Mouse (Mus musculus): ENCODE data around the gene Rraga.

- no peak for TF ChIP-seq POLR2A (IDR thresholded peaks at IDR 0.05; ENCODE audit: low read depth, low read length)
- no peak for TF ChIP-seq CTCF (conservative IDR thresholded peaks at IDR 0.05; ENCODE audit: insufficient read depth, insufficient read length, low read depth, low read length)
These were observed 50.0 kb downstream of the Rraga start for GRCm38 (mm10) chr4:86625463-86625862.
